Mouse (Mus musculus) cerebellum, adult 8-10 months (tissue): Measurements from ENCODE around the gene Prkd3.

Source experiments
- DNase-seq: peaks from one replicate; pipeline ENCODE4 v3.0.0; 2022

The Prkd3 gene

GRCm38 (mm10) chr17:78917696-78918095 lies 102.9 kb downstream of the Prkd3 start:
- DNase-seq, result no peak

GRCm38 (mm10) chr17:78916899-78917298 lies 103.7 kb downstream of the Prkd3 start:
- DNase-seq, result no peak

GRCm38 (mm10) chr17:78916369-78916813 lies 104.2 kb downstream of the Prkd3 start, which contains the start of gene Cebpzos:
Gene Cebpzos, plus strand, starts transcription at chr17:78916500.
- peak; percentile 93 for DNase-seq

GRCm38 (mm10) chr17:78915772-78916171 lies 104.8 kb downstream of the Prkd3 start:
- no peak for DNase-seq

- no peak for DNase-seq
These were observed 106.7 kb downstream of the Prkd3 start for GRCm38 (mm10) chr17:78913921-78914320.

DNA sequence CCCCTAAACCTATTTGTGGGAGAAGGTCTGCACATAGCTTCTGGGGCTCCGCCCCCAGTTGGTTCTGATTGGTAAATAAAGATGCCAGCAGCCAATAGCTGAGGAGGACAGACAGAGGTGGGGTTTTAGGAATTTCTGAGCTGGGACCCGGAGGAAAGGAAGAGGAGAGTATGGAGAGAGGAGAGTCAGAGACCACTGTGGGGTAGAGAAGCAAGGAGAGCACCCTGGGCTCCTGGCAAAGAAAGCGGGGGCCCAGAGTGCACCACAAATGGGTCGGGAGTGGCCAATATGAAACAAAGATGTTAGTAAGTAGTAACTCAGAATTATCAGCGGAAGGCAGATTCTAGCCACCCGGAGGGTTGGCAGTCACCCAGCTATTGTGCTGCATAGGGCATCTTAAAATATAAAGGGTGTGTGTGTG lies 107.7 kb downstream of the Prkd3 start:
- peak; percentile 25 for DNase-seq

- DNase-seq, result no peak
These were observed 111.2 kb downstream of the Prkd3 start for GRCm38 (mm10) chr17:78909374-78909773.

GRCm38 (mm10) chr17:78906892-78907291 lies 113.7 kb downstream of the Prkd3 start, which contains the start of gene Sult6b1:
Gene Sult6b1, minus strand, starts transcription at chr17:78906992.
- no peak for DNase-seq

DNA sequence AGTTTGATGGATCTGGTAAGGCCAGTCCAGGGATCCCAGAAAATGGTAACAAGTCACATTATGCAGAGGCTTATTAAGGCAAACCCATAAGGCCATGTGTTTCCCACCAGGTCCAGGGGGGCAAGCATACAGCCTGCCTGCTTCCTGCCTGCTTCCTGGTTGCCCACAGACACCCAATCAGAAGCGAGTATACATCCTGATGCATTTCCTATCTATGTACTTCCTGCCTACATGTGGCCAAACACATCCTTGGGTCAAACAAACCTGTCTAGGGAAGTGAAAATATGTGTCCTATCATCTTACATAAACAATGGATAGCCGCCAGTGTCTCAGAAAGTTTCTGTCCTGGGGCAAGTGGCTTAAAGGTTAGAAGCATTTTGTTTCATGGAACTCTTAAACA lies 117.5 kb downstream of the Prkd3 start:
- DNase-seq, result no peak
